ENCODE assay signal across 20 mouse cellular contexts in the genomic region with DNA sequence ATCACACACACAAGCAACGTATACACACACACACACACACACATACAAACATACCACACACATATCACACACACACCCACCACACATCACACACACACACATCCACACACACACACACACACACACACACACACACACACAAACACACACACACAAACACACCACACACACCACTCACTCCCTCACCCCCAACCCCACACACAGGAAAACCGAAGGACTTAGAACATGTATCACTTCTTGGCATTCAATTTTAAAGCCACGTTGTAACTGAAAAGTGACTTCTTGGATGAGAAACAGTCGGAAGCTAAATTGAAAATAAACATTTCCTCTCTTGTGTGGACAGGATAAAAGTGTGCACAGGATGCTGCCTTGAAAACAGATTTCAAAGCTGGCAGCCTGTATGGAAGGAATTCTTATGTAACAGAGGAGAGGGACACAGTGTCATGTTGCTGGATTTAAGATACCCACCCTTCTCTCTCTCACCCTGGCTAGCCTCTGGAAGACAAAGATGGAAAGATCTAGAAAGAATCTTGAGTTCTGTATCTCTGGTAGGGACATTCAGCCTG. TPM values are rescaled to one million over a fixed set of nuclear protein-coding genes. Genes with fewer than 3 reads are reported as not detected.
DNase-seq lines count a peak whose midpoint lies in the region; ATAC-seq and TF ChIP-seq lines count a peak whose summit lies in the region.
"Had no signal": no experiment of that assay in that cellular context is flagged by ENCODE, and none has a peak within 500 bp of the region (broad histone marks: within the 10 kb centered on the region; RNA-seq: fewer than 3 reads in every experiment).

No protein-coding gene starts in this region.

- H3K4me3 ChIP-seq in kidney, postnatal 0 days (replicated peaks; ENCODE audit: low read depth, low read length): no peak overlapping the region
- no peak overlapping the region for H3K4me3 ChIP-seq in brown adipose tissue, adult 24 weeks (ENCODE audit: insufficient read depth, low read depth, low read length)
- H3K4me3 ChIP-seq: erythroblast, embryonic 14.5 days had no signal

- H3K9me3 ChIP-seq in kidney, postnatal 0 days (replicated peaks; ENCODE audit: low read length): no peaks in the 10 kb centered on the region

- DNase-seq in gastrocnemius, adult 18-20 months (ENCODE audit: low spot score): peak; percentile 13
- DNase-seq in gastrocnemius, postnatal 14 days: no peak
- peak; percentile 41 for DNase-seq in kidney, postnatal 0 days (ENCODE audit: low spot score)
- DNase-seq in kidney, adult 11 months: no peak
- peak; percentile 83 for DNase-seq in lung, postnatal 25 days (ENCODE audit: low spot score)
- DNase-seq in right cerebral cortex, postnatal 10 days (ENCODE audit: low spot score in 2 of 2): no peak
- no peak for DNase-seq in layer of hippocampus, postnatal 10 days (ENCODE audit: low spot score in 2 of 2)
- DNase-seq: adrenal gland, adult 8-10 months; cerebellum, adult 11 months; midbrain, embryonic 14.5 days; spleen, adult 18-20 months had no signal

- H3K27me3 ChIP-seq in kidney, postnatal 0 days (ENCODE audit: insufficient read depth, low read length): no peaks in the 10 kb centered on the region

- 60% methylated on average over 4 of the region's 4 CpGs for WGBS in kidney, postnatal 0 days

- no peaks in the 10 kb centered on the region for H3K4me1 ChIP-seq in kidney, postnatal 0 days (replicated peaks; ENCODE audit: insufficient read depth, low read length)
- H3K4me1 ChIP-seq in brown adipose tissue, adult 24 weeks (ENCODE audit: control insufficient read depth, insufficient read depth, insufficient read length, low read length): peaks cover 7% of the 10 kb centered on the region

- no peak overlapping the region for H3K9ac ChIP-seq in kidney, postnatal 0 days (ENCODE audit: low read depth, low read length)

- no peak overlapping the region; the same call in 1 of the 2 replicates for H3K27ac ChIP-seq in kidney, postnatal 0 days
- peak overlapping the region; percentile 78 for H3K27ac ChIP-seq in brown adipose tissue, adult 24 weeks (replicated peaks; ENCODE audit: low read depth, low read length)

- ATAC-seq in kidney, postnatal 0 days (replicated peaks; ENCODE audit: low FRiP score, low read depth): no peak
- ATAC-seq: inflammation-experienced regulatory T-cells, adult 6 months had no signal

- H3K36me3 ChIP-seq in kidney, postnatal 0 days (ENCODE audit: insufficient read depth, low read length): no peaks in the 10 kb centered on the region

- intact Hi-C loops in gastrocnemius, postnatal 14 days (cut with DNase I; ENCODE audit: low total_unique reads): no loop called here

- no peak overlapping the region for H3K4me2 ChIP-seq in kidney, postnatal 0 days (ENCODE audit: low read length)

- TF ChIP-seq CTCF in kidney, postnatal 0 days (IDR thresholded peaks at IDR 0.05; ENCODE audit: low read depth): no peak

RNA-seq across cellular contexts. Expression of gene Fmo6, which starts 5.9 kb away (rescaled TPM):
- not detected for total RNA-seq in gastrocnemius, adult 18-20 months (2021)
- not detected for total RNA-seq in gastrocnemius, postnatal 14 days (2021)
- 0.15 TPM in 1 of 2 replicates, not detected in the other for polyA plus RNA-seq in kidney, postnatal 0 days (2015; fragmentation: Nextera tagmentation; extraction: Ambion mirVana)
- polyA plus RNA-seq in brown adipose tissue, adult 24 weeks (2012; ENCODE audit: insufficient read depth, insufficient read length, missing spikeins): not detected in 2 replicates
- total RNA-seq in layer of hippocampus, postnatal 10 days (2021): not detected
- total RNA-seq: adrenal gland, adult 8-10 months; hematopoietic stem cell, adult 5-6 weeks; layer of hippocampus, adult 8-10 months; left cerebral cortex, postnatal 36 days had no signal
- polyA plus RNA-seq: cortical plate, adult 2 months; erythroblast, embryonic 14.5 days; inflammation-experienced regulatory T-cells, adult 6 months; liver, embryonic 16.5 days; midbrain, embryonic 14.5 days had no signal

RNA-seq across cellular contexts. Expression of gene Fmo2, which starts 32.9 kb away (rescaled TPM):
- 10 to 100 TPM; 12.2 to 13.8 TPM for total RNA-seq in gastrocnemius, adult 18-20 months (2021)
- 1 to 10 TPM; 3.9 to 7.8 TPM for total RNA-seq in gastrocnemius, postnatal 14 days (2021)
- polyA plus RNA-seq in kidney, postnatal 0 days (2015; fragmentation: Nextera tagmentation; extraction: Ambion mirVana): 30.3 and 31.8 TPM in 2 replicates
- 9.7 and 11.8 TPM in 2 replicates for polyA plus RNA-seq in brown adipose tissue, adult 24 weeks (2012; ENCODE audit: insufficient read depth, insufficient read length, missing spikeins)
- under 1 TPM; 0.54 to 0.57 TPM for total RNA-seq in layer of hippocampus, postnatal 10 days (2021)
- total RNA-seq: hematopoietic stem cell, adult 5-6 weeks had no signal
- polyA plus RNA-seq: erythroblast, embryonic 14.5 days; inflammation-experienced regulatory T-cells, adult 6 months; midbrain, embryonic 14.5 days had no signal

RNA-seq across cellular contexts. Expression of gene Fmo3, which starts 52.9 kb away (rescaled TPM):
- not detected for total RNA-seq in gastrocnemius, adult 18-20 months (2021)
- total RNA-seq in gastrocnemius, postnatal 14 days (2021): not detected
- 0.25 TPM in 1 of 2 replicates, not detected in the other for polyA plus RNA-seq in kidney, postnatal 0 days (2015; fragmentation: Nextera tagmentation; extraction: Ambion mirVana)
- not detected in 2 replicates for polyA plus RNA-seq in brown adipose tissue, adult 24 weeks (2012; ENCODE audit: insufficient read depth, insufficient read length, missing spikeins)
- not detected for total RNA-seq in layer of hippocampus, postnatal 10 days (2021)
- total RNA-seq: hematopoietic stem cell, adult 5-6 weeks; layer of hippocampus, adult 8-10 months; left cerebral cortex, postnatal 36 days had no signal
- polyA plus RNA-seq: cortical plate, adult 2 months; erythroblast, embryonic 14.5 days; frontal cortex, adult 2 months; inflammation-experienced regulatory T-cells, adult 6 months; liver, embryonic 16.5 days; midbrain, embryonic 14.5 days had no signal

Comparison
In these comparisons a context has a peak if more than half of its experiments do, and no peak if none do; other contexts are left out.
1. DNase-seq: peak in gastrocnemius, adult 18-20 months (single experiment), kidney, postnatal 0 days (single experiment) and lung, postnatal 25 days (single experiment); none in gastrocnemius, postnatal 14 days (single experiment), kidney, adult 11 months (single experiment), right cerebral cortex, postnatal 10 days (0 of 2) and layer of hippocampus, postnatal 10 days (0 of 2).